Mouse (Mus musculus) embryonic fibroblast, embryonic 13.5 days (primary cell): ENCODE measurements around the gene Hilpda.

Source experiments
- CTCF ChIP-seq: IDR thresholded peaks from 2 replicates; pipeline ENCODE4 v1.5.1; 2011; ENCODE audit warnings: mild to moderate bottlenecking, control low read depth, low read length, moderate library complexity, borderline replicate concordance; ENCODE audit not compliant: insufficient read depth
- POLR2A ChIP-seq: IDR thresholded peaks from 2 replicates; pipeline ENCODE4 v1.6.1; 2011; ENCODE audit warnings: low read depth, mild to moderate bottlenecking, control low read depth, low read length, moderate library complexity

DNA sequence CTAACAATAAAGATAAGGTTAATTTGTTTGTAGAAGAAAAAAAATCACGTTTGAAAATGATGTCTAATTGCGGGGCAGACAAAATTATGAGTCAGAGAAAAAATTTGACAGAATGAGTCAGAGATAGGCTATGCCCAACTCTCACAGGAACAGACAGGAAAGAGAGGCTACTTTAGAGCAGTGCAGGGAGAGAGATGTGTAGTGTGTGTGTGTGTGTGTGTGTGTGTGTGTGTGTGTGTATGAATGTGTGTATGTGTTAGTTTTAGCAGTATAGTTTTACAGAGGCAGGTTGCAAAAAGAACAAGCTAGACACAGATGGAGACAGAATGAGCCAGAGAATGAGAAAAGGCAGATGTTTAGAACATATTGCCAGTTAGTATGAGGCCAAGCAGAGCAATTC, 26.8 kb downstream of the Hilpda start:
- TF ChIP-seq POLR2A, result no peak
- no peak for TF ChIP-seq CTCF
